Mouse (Mus musculus) forebrain, embryonic 13.5 days (tissue): ENCODE data around the gene Gadd45a. TPM values are rescaled to one million over a fixed set of nuclear protein-coding genes. Genes with fewer than 3 reads are reported as not detected.
"Not testable (repeated sequence)": the region's sequence is repeated elsewhere in the genome, so short reads cannot be mapped to it uniquely, and the experiment has no call there.

Experiments used
- ATAC-seq: fragments of 200-750 bp; cut with Nextera tagmentation; 2 replicates; pipeline ENCODE4 v1.8.0; 2017
- H3K27ac ChIP-seq: fragments of 300-500 bp; sonication (generic); 2 replicates; pipeline ENCODE4 v1.5.1; 2015; ENCODE audit warnings: inconsistent platforms, mild to moderate bottlenecking, moderate library complexity
- H3K27me3 ChIP-seq: fragments of 300-500 bp; sonication (generic); 2 replicates; pipeline ENCODE4 v1.6.1; 2015; ENCODE audit warnings: mild to moderate bottlenecking, inconsistent platforms
- H3K36me3 ChIP-seq: fragments of 300-500 bp; sonication (generic); 2 replicates; pipeline ENCODE4 v1.6.1; 2015; ENCODE audit warnings: mild to moderate bottlenecking, inconsistent platforms; ENCODE audit not compliant: poor library complexity, severe bottlenecking
- H3K4me1 ChIP-seq: fragments of 300-500 bp; sonication (generic); 2 replicates; pipeline ENCODE4 v1.6.1; 2015; ENCODE audit warnings: inconsistent platforms
- H3K4me2 ChIP-seq: fragments of 300-500 bp; sonication (generic); 2 replicates; pipeline ENCODE4 v1.6.1; 2015; ENCODE audit warnings: inconsistent platforms, mild to moderate bottlenecking, moderate library complexity
- H3K4me3 ChIP-seq: fragments of 300-500 bp; sonication (generic); 2 replicates; pipeline ENCODE4 v1.5.1; 2015; ENCODE audit warnings: mild to moderate bottlenecking, inconsistent platforms
- H3K9ac ChIP-seq: fragments of 300-500 bp; sonication (generic); 2 replicates; pipeline ENCODE4 v1.6.1; 2015; ENCODE audit warnings: mild to moderate bottlenecking, inconsistent platforms
- H3K9me3 ChIP-seq: fragments of 300-500 bp; sonication (generic); replicated peaks from 2 replicates; pipeline ENCODE4 v1.6.1; 2016; ENCODE audit warnings: inconsistent platforms
- WGBS: fragments of 180-500 bp; shearing (Covaris S2); methylation state at CpG from one replicate; pipeline ENCODE4 v1.1.7; 2015; 5-methylcytosine and 5-hydroxymethylcytosine counted together
- polyA plus RNA-seq: library from polyadenylated mRNA; unstranded; fragments of >200 nt; fragmentation: Nextera tagmentation; extraction: Ambion mirVana; gene quantifications from 2 replicates; pipeline ENCODE4 v1.2.1, GENCODE M21; 2015

Gene Gadd45a
- polyA plus RNA-seq, 1 experiment from 2014 or later: 13.9 TPM

- no peaks in the 10 kb centered on the region for H3K27me3 ChIP-seq
- no peak overlapping the region for H3K4me3 ChIP-seq
- H3K27ac ChIP-seq: no peak overlapping the region
- WGBS: 94% methylated on average over 3 of the region's 3 CpGs
- H3K9me3 ChIP-seq: no peaks in the 10 kb centered on the region
- no peak overlapping the region for H3K9ac ChIP-seq
- no peaks in the 10 kb centered on the region for H3K36me3 ChIP-seq
- no peak for ATAC-seq
- peaks cover 17% of the 10 kb centered on the region for H3K4me1 ChIP-seq
- H3K4me2 ChIP-seq: no peak overlapping the region
Observed at GRCm38 (mm10) chr6:67045424-67045823, 8.2 kb upstream of the Gadd45a start.

DNA sequence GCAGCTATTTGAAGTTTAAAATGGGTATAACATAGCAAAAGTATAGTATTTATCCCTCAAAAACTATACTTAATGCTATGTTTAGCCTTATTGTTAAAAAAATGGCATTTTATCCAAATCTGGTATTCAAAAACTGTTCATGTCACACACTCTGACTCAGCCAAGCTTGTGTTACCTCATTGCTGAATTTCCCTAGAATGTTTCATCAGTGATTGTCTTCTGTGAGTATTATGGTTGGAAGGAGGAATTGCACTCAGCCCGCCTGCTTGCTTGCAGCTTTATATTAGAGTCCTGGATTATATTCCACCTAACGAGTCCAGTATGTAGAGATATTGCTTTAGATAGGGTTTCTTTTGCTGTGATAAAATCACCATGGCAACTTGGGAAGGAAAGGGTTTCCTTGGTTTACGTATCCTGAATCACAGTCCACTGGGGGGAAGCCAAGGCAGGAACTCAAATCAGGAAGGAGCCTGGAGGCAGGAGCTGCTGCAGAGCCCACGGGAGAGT is 3.7 kb upstream of the Gadd45a start:
- H3K36me3 ChIP-seq: no peaks in the 10 kb centered on the region
- H3K9me3 ChIP-seq: no peaks in the 10 kb centered on the region
- H3K4me2 ChIP-seq: no peak overlapping the region
- no peaks in the 10 kb centered on the region for H3K27me3 ChIP-seq
- peaks cover 3% of the 10 kb centered on the region for H3K4me1 ChIP-seq
- no peak overlapping the region for H3K27ac ChIP-seq
- no peak overlapping the region for H3K4me3 ChIP-seq
- ATAC-seq: no peak
- WGBS: 57% methylated on average over 4 of the region's 4 CpGs
- H3K9ac ChIP-seq: no peak overlapping the region

GRCm38 (mm10) chr6:67038964-67039363 is 1.7 kb upstream of the Gadd45a start:
- Histone ChIP-seq H3K27me3 (no peaks in the 10 kb centered on the region; the same call in 1 of the 2 replicates), H3K27ac (no peak overlapping the region), H3K4me2 (no peak overlapping the region), H3K36me3 (no peaks in the 10 kb centered on the region), H3K9ac (no peak overlapping the region), H3K9me3 (no peaks in the 10 kb centered on the region), H3K4me3 (no peak overlapping the region), H3K4me1 (peaks cover 15% of the 10 kb centered on the region)
- no peak for ATAC-seq
- 93% methylated on average over 2 of the region's 3 CpGs for WGBS

DNA sequence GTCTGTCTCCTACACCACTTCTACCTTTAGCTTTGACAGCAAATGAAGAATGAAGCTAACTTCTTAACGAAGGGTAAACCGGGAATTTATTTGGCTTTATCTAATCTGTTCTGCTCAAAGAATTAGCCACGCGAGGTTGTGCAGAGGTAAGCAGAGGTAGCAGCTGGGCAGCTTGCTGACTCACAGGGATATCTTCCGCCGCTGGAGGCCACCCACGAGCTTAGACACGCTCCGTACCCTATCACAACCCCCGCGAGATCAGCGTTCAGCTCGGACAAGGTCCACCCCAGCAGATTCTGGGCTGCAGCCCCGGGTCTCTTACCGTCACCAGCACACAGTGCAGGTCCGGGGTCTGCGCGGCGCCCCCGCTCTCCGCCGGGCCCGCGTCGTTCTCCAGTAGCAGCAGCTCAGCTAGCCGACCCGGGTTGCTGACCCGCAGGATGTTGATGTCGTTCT is 873 bp downstream of the Gadd45a start:
- peak overlapping the region; percentile 79 for H3K4me2 ChIP-seq
- H3K27me3 ChIP-seq: no peaks in the 10 kb centered on the region; the same call in 1 of the 2 replicates
- WGBS: under 1% methylated on average over 29 of the region's 29 CpGs
- no peaks in the 10 kb centered on the region for H3K36me3 ChIP-seq
- H3K9me3 ChIP-seq: no peaks in the 10 kb centered on the region
- H3K27ac ChIP-seq: peak overlapping the region; percentile 82
- peak overlapping the region; percentile 75 for H3K4me3 ChIP-seq
- H3K9ac ChIP-seq: peak overlapping the region; percentile 83
- ATAC-seq: peak; percentile 66
- peaks cover 15% of the 10 kb centered on the region for H3K4me1 ChIP-seq

DNA sequence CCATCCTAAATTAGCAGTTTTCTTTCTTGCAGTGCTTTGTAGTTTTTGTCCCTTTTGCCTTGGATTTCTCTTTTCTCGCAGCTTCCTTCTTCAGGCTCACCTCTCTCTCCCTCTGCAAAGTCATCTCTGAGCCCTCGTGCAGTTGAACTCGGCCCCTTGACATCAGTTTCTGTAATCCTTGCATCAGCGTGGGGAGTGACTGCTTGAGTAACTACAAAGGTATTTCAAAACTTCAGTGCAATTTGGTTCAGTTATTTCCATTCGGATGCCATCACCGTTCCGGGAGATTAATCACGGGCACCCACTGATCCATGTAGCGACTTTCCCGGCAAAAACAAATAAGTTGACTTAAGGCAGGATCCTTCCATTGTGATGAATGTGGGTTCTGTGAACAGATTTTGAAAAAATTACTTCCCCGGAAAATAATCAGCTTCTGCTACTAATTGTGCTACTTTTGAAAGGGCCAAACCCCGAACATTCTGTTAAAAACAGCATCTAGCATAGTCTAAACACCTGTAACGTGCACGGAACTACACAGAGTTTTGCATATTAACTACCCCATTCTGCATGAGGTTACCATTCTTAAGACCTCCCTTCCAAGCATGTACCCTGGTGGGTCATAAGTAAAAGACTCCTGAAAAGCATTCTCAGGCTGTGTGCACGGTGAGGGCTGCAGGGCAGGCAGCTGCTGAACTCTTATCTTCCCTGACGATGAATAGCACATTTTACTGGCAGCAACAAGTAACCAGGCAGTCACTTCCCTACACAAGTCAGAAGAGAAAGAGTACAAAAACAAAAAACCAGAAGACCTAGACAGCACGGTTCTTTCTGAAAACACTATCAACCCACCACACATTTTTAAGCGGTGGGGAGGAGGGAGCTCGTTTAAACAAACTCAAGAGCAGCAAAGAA is 1.6 kb downstream of the Gadd45a start:
- ATAC-seq: no peak
- H3K9me3 ChIP-seq: no peaks in the 10 kb centered on the region
- peak overlapping the region; percentile 83 for H3K9ac ChIP-seq
- no peaks in the 10 kb centered on the region for H3K36me3 ChIP-seq
- H3K4me1 ChIP-seq: peaks cover 18% of the 10 kb centered on the region
- peak overlapping the region; percentile 75 for H3K4me3 ChIP-seq
- peak overlapping the region; percentile 79 for H3K4me2 ChIP-seq
- H3K27ac ChIP-seq: no peak overlapping the region
- H3K27me3 ChIP-seq: no peaks in the 10 kb centered on the region; the same call in 1 of the 2 replicates
- 4% methylated on average over 19 of the region's 19 CpGs for WGBS

DNA sequence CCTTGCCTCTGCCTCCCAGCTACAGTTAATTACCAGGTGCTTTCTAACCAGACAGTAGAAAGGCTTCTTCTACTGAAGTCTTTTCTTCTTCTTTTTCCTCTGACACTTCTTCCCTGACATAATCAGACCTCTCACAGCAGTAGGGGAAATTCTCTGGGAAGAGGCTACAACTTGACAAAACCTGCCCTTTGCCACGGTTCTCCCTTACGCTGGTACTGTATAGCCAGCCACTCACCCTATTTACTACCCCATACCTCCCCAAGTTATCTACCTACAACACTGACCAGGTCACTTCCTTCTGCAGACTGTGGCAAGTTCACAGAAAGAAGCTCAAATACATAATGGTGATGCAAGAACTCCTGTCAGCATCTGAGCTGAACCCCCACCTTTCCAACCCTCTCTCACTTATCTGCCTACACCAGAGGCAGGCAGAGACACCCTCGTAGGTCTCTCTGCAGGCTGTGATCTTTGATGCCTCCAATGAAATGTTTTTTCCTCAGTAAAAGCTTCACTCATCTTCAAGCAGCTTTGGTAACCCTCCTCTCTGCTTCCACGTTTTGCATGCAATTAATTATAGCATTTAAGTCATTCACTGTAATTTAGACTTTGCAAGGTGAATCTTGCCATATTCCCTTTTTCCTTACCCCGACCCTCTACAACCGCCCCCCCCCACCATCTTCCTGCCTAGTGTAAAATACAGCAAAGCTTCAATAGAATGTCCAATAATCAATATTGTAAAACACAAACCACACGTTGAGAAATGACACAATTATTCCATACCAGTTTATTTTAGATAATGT is 2.7 kb downstream of the Gadd45a start:
- Histone ChIP-seq H3K9me3 (no peaks in the 10 kb centered on the region), H3K4me2 (peak overlapping the region; percentile 3), H3K36me3 (no peaks in the 10 kb centered on the region), H3K9ac (no peak overlapping the region), H3K4me1 (peaks cover 24% of the 10 kb centered on the region), H3K27me3 (no peaks in the 10 kb centered on the region; the same call in 1 of the 2 replicates), H3K27ac (no peak overlapping the region), H3K4me3 (no peak overlapping the region)
- no peak for ATAC-seq
- 49% methylated on average over 7 of the region's 7 CpGs for WGBS

DNA sequence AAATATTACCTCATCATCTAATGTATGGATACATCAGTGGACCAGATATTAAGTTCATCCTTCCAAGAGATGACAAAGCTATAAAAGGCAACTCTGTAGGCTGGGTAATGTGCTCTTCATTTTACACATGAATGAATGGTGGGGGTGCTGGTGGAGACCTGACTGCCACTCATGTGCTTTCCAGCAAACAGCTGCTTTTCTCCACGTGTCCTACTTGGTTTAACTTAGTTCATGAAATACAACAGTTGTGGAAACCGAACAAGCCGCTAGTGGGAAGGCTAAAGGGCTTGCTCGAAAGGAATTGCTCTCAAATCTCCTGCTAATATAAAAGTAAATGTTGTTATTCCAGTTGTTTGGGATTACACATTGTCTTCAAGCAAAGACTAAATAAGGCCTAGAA is 3.7 kb downstream of the Gadd45a start:
- Histone ChIP-seq H3K9me3 (no peaks in the 10 kb centered on the region), H3K4me2 (no peak overlapping the region), H3K27ac (no peak overlapping the region), H3K9ac (no peak overlapping the region), H3K36me3 (no peaks in the 10 kb centered on the region), H3K4me3 (no peak overlapping the region), H3K4me1 (peaks cover 24% of the 10 kb centered on the region), H3K27me3 (no peaks in the 10 kb centered on the region; the same call in 1 of the 2 replicates)
- no peak for ATAC-seq
- WGBS: 77% methylated on average over 4 of the region's 4 CpGs

GRCm38 (mm10) chr6:67032972-67033371 is 4.3 kb downstream of the Gadd45a start:
- H3K4me1 ChIP-seq: peaks cover 24% of the 10 kb centered on the region
- H3K9ac ChIP-seq, H3K27me3 ChIP-seq, ATAC-seq, H3K27ac ChIP-seq, H3K4me3 ChIP-seq, H3K36me3 ChIP-seq, H3K9me3 ChIP-seq, H3K4me2 ChIP-seq: not testable (repeated sequence)
- WGBS: 95% methylated on average over 3 of the region's 4 CpGs

DNA sequence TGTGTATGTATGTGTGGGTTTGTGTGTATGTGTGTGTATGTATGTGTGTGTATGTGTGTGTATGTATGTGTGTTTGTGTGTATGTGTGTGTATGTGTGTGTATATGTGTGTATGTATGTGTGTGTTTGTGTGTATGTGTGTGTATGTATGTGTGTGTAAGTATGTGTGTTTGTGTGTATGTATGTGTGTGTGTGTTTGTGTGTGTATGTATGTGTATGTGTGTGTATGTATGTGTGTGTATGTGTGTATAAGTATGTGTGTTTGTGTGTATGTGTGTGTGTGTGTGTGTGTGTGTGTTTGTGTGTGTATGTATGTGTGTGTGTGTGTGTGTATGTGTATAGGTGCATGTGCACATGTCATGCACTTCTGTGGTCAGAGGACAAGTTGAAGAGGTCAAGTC is 4.7 kb downstream of the Gadd45a start:
- not testable (repeated sequence) for H3K4me3 ChIP-seq, ATAC-seq, H3K27ac ChIP-seq, H3K27me3 ChIP-seq, H3K36me3 ChIP-seq, H3K9ac ChIP-seq, H3K4me2 ChIP-seq, H3K9me3 ChIP-seq
- peaks cover 24% of the 10 kb centered on the region for H3K4me1 ChIP-seq

- 20% methylated on average over 5 of the region's 5 CpGs for whole genome bisulfite sequencing
- H3K9me3 ChIP-seq: no peaks in the 10 kb centered on the region
- no peaks in the 10 kb centered on the region; the same call in 1 of the 2 replicates for H3K27me3 ChIP-seq
- no peak overlapping the region for H3K9ac ChIP-seq
- peaks cover 20% of the 10 kb centered on the region for H3K4me1 ChIP-seq
- H3K27ac ChIP-seq: no peak overlapping the region
- H3K4me2 ChIP-seq: no peak overlapping the region
- ATAC-seq: no peak
- no peak overlapping the region for H3K4me3 ChIP-seq
- H3K36me3 ChIP-seq: no peaks in the 10 kb centered on the region
Observed at GRCm38 (mm10) chr6:67030846-67031245, 6.4 kb downstream of the Gadd45a start.

GRCm38 (mm10) chr6:67030416-67030815 is 6.8 kb downstream of the Gadd45a start:
- H3K4me3 ChIP-seq: no peak overlapping the region
- H3K27ac ChIP-seq: no peak overlapping the region
- no peaks in the 10 kb centered on the region; the same call in 1 of the 2 replicates for H3K27me3 ChIP-seq
- whole genome bisulfite sequencing: 7% methylated on average over 2 of the region's 2 CpGs
- no peak overlapping the region for H3K4me2 ChIP-seq
- H3K4me1 ChIP-seq: peaks cover 15% of the 10 kb centered on the region
- ATAC-seq: no peak
- H3K9ac ChIP-seq: no peak overlapping the region
- no peaks in the 10 kb centered on the region for H3K36me3 ChIP-seq
- H3K9me3 ChIP-seq: no peaks in the 10 kb centered on the region

DNA sequence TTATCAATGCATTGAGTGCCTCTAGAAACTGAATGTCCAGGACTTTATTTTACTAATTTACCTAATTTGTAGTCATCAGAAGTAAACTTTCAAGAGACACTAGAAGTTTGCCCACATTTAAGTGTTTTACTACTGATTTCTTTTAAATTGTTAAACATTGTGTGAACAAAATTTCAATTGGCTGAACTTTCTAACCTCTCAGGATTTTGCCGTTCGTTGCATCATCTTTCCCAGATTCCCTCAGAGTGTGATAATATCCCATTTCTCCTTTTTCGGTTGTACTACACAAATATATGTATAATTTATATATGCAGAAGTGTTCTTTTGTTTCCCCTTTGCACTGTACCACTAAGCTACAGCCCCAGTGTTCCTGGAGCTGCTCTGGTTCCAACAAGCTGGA is 7.3 kb downstream of the Gadd45a start:
- ATAC-seq: no peak

More for the DNA sequence above, 7.3 kb downstream of the Gadd45a start:
- H3K4me2 ChIP-seq: no peak overlapping the region
- H3K4me1 ChIP-seq: peaks cover 13% of the 10 kb centered on the region
- H3K4me3 ChIP-seq: no peak overlapping the region
- WGBS: 20% methylated on average over 3 of the region's 3 CpGs
- H3K9me3 ChIP-seq: no peaks in the 10 kb centered on the region
- H3K27ac ChIP-seq: no peak overlapping the region
- no peak overlapping the region for H3K9ac ChIP-seq
- no peaks in the 10 kb centered on the region; the same call in 1 of the 2 replicates for H3K27me3 ChIP-seq
- no peaks in the 10 kb centered on the region for H3K36me3 ChIP-seq
